Mouse (Mus musculus) hindbrain, embryonic 12.5 days (tissue): ENCODE data around the gene Zfp672. TPM values are rescaled to one million over a fixed set of nuclear protein-coding genes. Genes with fewer than 3 reads are reported as not detected.
"Not testable (repeated sequence)": the region's sequence is repeated elsewhere in the genome, so short reads cannot be mapped to it uniquely, and the experiment has no call there.

Source experiments
- ATAC-seq: fragments of 200-750 bp; cut with Nextera tagmentation; 2 replicates; pipeline ENCODE4 v1.8.0; 2017; ENCODE audit warnings: moderate TSS enrichment; ENCODE audit not compliant: low FRiP score
- H3K27ac ChIP-seq: fragments of 300-500 bp; sonication (generic); 2 replicates; pipeline ENCODE4 v1.5.1; 2016; ENCODE audit warnings: mild to moderate bottlenecking
- H3K27me3 ChIP-seq: fragments of 300-500 bp; sonication (generic); 2 replicates; pipeline ENCODE4 v1.6.1; 2016; ENCODE audit warnings: mild to moderate bottlenecking
- H3K36me3 ChIP-seq: fragments of 300-500 bp; sonication (generic); 2 replicates; pipeline ENCODE4 v1.6.1; 2016; ENCODE audit warnings: mild to moderate bottlenecking
- H3K4me1 ChIP-seq: fragments of 300-500 bp; sonication (generic); 2 replicates; pipeline ENCODE4 v1.6.1; 2016
- H3K4me2 ChIP-seq: fragments of 300-500 bp; sonication (generic); replicated peaks from 2 replicates; pipeline ENCODE4 v1.6.1; 2016; ENCODE audit warnings: mild to moderate bottlenecking
- H3K4me3 ChIP-seq: fragments of 300-500 bp; sonication (generic); 2 replicates; pipeline ENCODE4 v1.5.1; 2016; ENCODE audit warnings: mild to moderate bottlenecking
- H3K9ac ChIP-seq: fragments of 300-500 bp; sonication (generic); 2 replicates; pipeline ENCODE4 v1.6.1; 2016; ENCODE audit warnings: mild to moderate bottlenecking, moderate library complexity
- H3K9me3 ChIP-seq: fragments of 300-500 bp; sonication (generic); replicated peaks from 2 replicates; pipeline ENCODE4 v1.6.1; 2016; ENCODE audit warnings: mild to moderate bottlenecking
- WGBS: fragments of 180-500 bp; shearing (Covaris S2); methylation state at CpG from one replicate; pipeline ENCODE4 v1.1.7; 2016; 5-methylcytosine and 5-hydroxymethylcytosine counted together
- polyA plus RNA-seq: library from polyadenylated mRNA; unstranded; fragments of >200 nt; fragmentation: Nextera tagmentation; extraction: Ambion mirVana; gene quantifications from 2 replicates; pipeline ENCODE4 v1.2.1, GENCODE M21; 2016

Zfp672 gene
- polyA plus RNA-seq, 1 experiment from 2014 or later: 39.4 TPM

DNA sequence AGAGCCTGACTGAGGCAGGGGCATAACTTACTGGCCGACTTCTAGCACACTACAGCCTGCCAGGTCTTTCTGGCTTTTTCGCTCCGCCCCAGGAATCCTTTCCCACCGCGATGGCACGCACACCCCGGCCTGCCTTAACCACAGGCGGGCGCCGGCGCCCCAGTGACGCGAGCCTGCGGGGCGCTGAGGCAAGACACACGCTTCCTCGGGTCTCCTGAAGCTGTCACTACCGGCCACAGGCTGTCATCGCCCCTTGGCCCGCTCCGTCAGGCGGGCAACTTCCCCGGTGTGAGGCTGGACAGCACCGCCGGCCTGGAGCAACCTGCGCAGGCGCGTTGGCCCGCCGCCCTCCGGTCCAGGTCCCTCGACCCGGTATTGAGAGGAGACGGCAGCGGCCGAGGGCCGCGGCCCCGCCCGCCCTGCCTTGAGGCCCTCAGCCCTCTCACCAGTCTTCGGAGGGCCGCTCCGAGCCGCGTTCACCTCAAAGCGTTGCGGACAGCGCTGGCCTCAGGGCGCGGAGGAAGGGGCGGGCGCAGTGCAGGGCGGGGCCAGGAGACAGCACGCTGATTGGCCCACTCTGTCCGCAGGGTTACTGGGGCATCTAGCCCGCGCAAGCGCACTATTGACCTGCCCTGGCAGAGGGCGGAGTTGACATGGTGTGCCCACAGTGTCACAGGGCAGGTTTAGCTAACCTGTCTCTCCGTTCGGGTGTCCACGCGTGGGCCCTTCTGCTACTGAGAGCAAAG lies 7.1 kb downstream of the Zfp672 start:
- H3K27ac ChIP-seq: peak overlapping the region; percentile 97
- no peaks in the 10 kb centered on the region for H3K9me3 ChIP-seq
- under 1% methylated on average over 62 of the region's 63 CpGs for WGBS
- peaks cover 14% of the 10 kb centered on the region for H3K4me1 ChIP-seq
- ATAC-seq: peak; percentile 99
- peak overlapping the region; percentile 79 for H3K4me3 ChIP-seq
- no peaks in the 10 kb centered on the region for H3K27me3 ChIP-seq
- H3K9ac ChIP-seq: peak overlapping the region; percentile 91
- H3K36me3 ChIP-seq: peaks cover 20% of the 10 kb centered on the region
- peak overlapping the region; percentile 78 for H3K4me2 ChIP-seq

DNA sequence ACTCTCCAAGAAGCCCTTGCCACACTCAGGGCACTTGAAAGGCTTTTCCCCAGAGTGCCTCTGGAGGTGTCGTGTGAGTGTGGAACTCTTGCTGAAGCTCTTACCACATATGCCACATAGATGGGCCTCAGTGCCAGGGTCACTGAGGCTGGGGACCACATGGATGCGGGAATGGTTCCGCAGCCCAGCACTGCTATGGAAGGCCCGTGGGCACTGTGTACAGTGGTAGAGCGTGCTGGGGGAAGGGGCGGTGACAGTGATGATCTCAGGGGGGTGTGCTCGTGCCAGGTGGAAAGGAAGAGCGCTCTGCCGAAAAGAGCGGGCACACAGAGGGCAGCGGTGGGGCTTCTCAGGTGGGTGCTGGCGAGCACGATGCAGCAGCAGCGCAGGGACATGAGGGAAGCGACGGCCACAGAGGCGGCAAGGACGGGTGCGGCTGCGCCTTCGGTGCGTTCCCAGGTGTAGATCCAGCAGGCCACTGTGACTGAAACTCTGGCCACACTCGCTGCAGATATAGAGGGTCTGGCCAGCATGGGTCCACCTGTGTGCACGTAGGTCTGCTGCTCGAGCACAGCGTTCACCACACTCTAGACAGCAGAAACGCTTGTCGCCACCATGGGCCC lies 13.3 kb downstream of the Zfp672 start:
- Histone ChIP-seq H3K4me2 (no peak overlapping the region), H3K27ac (no peak overlapping the region), H3K4me1 (peaks cover 4% of the 10 kb centered on the region), H3K27me3 (no peaks in the 10 kb centered on the region), H3K36me3 (peaks cover 38% of the 10 kb centered on the region), H3K9ac (no peak overlapping the region), H3K4me3 (no peak overlapping the region), H3K9me3 (no peaks in the 10 kb centered on the region)
- ATAC-seq: no peak
- 76% methylated on average over 28 of the region's 28 CpGs for WGBS

DNA sequence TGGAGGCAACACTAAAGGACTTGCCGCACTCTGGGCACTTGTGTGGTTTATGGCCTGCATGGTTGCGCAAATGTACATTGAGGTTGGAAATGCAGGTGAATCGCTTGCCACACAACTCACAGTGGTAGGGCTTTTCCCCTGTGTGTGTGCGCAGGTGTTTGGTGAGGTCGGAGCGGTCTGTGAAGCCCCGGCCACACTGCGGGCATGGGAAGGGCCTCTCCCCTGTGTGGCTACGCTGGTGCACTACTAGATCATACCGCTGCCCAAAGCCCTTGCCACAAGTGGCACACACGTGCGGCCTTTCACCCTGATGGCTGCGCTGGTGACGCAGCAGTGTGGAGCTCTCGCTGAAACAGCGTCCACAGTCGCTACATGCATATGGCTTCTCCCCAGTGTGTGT lies 13.8 kb downstream of the Zfp672 start:
- no peak for ATAC-seq
- Histone ChIP-seq H3K9me3 (no peaks in the 10 kb centered on the region), H3K36me3 (peaks cover 43% of the 10 kb centered on the region), H3K27me3 (no peaks in the 10 kb centered on the region), H3K27ac (no peak overlapping the region), H3K4me2 (no peak overlapping the region), H3K4me3 (no peak overlapping the region), H3K9ac (no peak overlapping the region), H3K4me1 (no peaks in the 10 kb centered on the region)
- 88% methylated on average over 17 of the region's 17 CpGs for WGBS

DNA sequence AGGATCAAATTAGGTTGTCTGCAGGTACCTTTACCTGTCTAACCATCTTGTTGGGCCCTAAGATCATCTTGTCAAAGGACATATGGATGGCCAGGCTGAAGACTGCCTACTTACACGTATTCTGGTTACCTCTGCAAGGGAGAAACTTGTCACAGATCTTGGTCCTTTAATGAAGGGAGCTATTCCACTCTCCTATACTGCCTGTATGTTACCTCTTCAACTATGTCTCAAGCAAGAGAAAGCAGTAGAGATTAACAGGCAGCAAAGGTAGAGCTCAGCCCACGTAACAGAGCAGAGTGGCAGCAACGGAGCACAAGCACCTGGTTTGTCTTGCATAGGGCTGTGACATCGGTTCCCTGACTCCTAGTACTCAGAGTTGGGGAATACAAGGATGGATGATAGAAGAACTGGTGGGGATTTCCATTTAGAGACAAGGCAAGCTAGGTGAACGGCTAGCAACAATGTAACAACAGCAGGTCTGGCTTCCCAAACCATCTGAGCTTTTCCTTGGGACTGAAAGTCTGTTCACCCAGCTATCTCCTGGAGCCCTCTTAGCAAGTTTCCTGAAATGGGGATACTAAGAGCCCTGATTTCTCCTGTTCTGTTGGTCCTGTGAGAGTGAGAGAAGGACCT lies 14.5 kb downstream of the Zfp672 start:
- no peak overlapping the region for H3K27ac ChIP-seq
- H3K36me3 ChIP-seq: peaks cover 48% of the 10 kb centered on the region
- H3K9ac ChIP-seq: no peak overlapping the region
- no peak overlapping the region for H3K4me2 ChIP-seq
- H3K27me3 ChIP-seq: no peaks in the 10 kb centered on the region
- no peaks in the 10 kb centered on the region for H3K4me1 ChIP-seq
- H3K4me3 ChIP-seq: no peak overlapping the region
- no peak for ATAC-seq
- no peaks in the 10 kb centered on the region for H3K9me3 ChIP-seq
- 91% methylated on average over 5 of the region's 5 CpGs for WGBS

DNA sequence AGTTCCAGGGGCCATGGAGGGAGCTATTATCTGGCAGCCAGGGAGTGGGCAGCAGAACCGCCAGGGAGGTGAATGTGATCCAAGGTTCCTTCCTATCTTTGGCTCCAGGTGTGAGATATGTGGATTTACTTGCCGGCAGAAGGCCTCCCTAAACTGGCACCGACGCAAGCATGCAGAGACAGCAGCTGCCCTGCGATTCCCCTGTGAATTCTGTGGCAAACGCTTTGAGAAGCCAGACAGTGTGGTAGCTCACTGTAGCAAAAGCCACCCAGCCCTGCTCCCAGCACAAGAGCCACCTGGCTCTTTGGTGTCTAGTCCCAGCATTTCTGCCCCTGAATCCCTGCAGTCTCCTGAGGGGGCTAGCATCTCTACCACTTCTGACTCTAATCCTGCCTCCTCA lies 16.1 kb downstream of the Zfp672 start:
- no peak overlapping the region for H3K27ac ChIP-seq
- peaks cover 50% of the 10 kb centered on the region for H3K36me3 ChIP-seq
- H3K9ac ChIP-seq: no peak overlapping the region
- H3K9me3 ChIP-seq: no peaks in the 10 kb centered on the region
- no peak for ATAC-seq
- no peak overlapping the region for H3K4me2 ChIP-seq
- no peaks in the 10 kb centered on the region for H3K27me3 ChIP-seq
- H3K4me1 ChIP-seq: no peaks in the 10 kb centered on the region
- 75% methylated on average over 6 of the region's 6 CpGs for WGBS
- no peak overlapping the region for H3K4me3 ChIP-seq

DNA sequence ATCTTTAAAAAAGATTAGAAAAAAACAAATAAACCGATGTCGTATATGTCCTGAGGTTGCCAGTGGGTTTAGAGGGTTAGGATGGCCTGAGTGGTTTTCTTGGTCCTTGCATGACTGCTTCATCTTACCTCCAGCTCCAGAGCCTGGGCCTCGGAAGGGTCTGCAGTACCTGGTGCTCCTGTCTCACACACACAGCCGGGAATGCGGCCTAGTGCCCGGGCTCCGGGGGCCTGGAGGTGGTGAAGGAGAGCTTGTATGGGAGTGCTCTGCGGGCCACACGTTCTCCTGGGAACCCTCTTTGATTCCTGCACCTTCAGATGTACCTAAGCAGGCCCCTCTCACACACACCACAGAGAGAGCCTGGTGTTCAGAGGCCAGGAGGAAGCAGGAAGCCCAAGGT lies 21.5 kb downstream of the Zfp672 start:
- Histone ChIP-seq H3K4me1 (peaks cover 16% of the 10 kb centered on the region), H3K27ac (no peak overlapping the region), H3K36me3 (peaks cover 17% of the 10 kb centered on the region), H3K27me3 (0 out of 2 replicates have a peak, but pooled peaks cover 4% of the 10 kb centered on the region), H3K9ac (no peak overlapping the region), H3K9me3 (no peaks in the 10 kb centered on the region), H3K4me2 (no peak overlapping the region), H3K4me3 (no peak overlapping the region)
- no peak for ATAC-seq
- WGBS: 95% methylated on average over 9 of the region's 9 CpGs

DNA sequence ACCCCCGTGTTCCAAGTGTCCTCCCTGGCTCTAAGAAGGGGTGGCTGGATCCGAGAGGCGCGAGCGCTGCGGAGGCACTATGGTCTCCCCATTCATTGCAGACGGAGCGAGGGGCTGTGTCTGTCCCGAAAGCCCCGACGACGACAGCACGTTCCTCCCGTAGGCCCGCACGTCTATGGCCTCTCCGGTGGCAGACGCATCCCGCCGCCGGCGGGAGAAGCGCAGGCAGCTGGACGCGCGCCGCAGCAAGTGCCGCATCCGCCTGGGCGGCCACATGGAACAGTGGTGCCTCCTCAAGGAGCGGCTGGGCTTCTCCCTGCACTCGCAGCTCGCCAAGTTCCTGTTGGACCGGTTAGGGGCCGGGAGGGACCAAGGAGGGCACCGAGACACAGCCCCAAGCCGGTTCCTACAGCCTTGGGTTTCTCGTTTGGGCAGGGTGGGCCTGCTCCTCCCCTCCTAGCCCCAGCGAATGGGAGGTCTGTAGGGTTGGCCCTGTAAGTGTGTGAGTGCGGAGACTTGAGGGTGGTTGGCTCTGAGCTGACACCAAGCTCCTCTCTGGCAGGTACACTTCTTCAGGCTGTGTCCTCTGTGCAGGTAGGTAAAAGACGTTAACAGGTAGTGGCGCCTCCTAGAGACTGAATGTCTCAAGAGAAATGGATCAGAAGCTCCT lies 22.6 kb downstream of the Zfp672 start:
- under 1% methylated on average over 42 of the region's 42 CpGs for WGBS
- 0 out of 2 replicates have a peak, but pooled peaks cover 4% of the 10 kb centered on the region for H3K27me3 ChIP-seq
- H3K9me3 ChIP-seq: no peaks in the 10 kb centered on the region
- H3K27ac ChIP-seq: peak overlapping the region; percentile 71
- peak overlapping the region; percentile 45 for H3K4me3 ChIP-seq
- ATAC-seq: peak; percentile 71
- H3K4me2 ChIP-seq: peak overlapping the region; percentile 70
- H3K9ac ChIP-seq: peak overlapping the region; percentile 74
- peaks cover 18% of the 10 kb centered on the region for H3K4me1 ChIP-seq
- peaks cover 17% of the 10 kb centered on the region for H3K36me3 ChIP-seq

DNA sequence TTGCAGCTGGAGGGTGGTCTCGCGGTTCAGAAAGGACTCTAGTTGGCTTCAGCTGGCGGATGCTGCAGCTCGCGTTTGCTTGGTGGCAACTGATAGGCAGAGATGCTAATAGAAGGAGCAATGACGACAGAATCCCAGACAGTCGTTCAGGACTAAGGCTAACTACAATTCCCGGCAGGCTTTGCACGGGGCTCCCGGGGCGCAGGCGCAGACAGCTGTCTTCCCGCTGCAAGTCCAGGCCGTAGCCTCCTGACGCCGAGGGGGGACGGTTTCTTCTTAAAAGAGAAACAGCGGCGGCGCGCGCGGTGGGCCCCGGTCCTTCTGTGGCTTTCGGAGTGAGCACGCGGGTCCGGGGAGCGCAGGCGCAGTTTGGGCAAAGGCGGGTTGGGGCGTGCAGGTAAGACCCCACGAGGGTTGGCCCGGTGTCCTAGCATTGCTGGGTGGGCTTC lies 23.3 kb downstream of the Zfp672 start, which contains the start of gene Zfp692:
Gene Zfp692 (plus strand): TSS at position 210 of the 449 bp plus-strand sequence.
- Histone ChIP-seq H3K4me1 (peaks cover 18% of the 10 kb centered on the region), H3K27me3 (0 out of 2 replicates have a peak, but pooled peaks cover 4% of the 10 kb centered on the region), H3K36me3 (peaks cover 15% of the 10 kb centered on the region), H3K9me3 (no peaks in the 10 kb centered on the region), H3K4me3 (peak within 1 kb of the TSS; percentile 45), H3K9ac (peak within 1 kb of the TSS; percentile 74), H3K4me2 (peak within 1 kb of the TSS; percentile 70), H3K27ac (peak within 1 kb of the TSS; percentile 71)
- under 1% methylated on average over 34 of the region's 34 CpGs for WGBS
- peak; percentile 86 for ATAC-seq

DNA sequence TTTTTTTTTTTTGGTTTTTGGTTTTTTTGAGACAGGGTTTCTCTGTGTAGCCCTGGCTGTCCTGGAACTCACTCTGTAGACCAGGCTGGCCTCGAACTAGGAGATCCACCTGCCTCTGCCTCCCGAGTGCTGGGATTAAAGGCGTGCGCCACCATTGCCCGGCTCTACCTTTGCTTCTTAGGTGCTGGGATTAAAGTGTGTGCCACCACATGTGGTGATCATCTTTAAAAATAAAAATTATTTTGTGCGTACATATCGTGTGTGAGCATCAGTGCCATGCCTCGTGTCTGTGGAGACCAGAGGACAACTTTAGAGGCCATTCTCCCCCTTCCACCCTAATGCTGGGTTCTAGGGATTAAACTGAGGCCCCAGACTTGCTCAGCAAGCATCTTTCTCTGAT lies 24.8 kb downstream of the Zfp672 start:
- WGBS: 94% methylated on average over 8 of the region's 8 CpGs
- H3K4me3 ChIP-seq, H3K27me3 ChIP-seq, H3K4me2 ChIP-seq, H3K9me3 ChIP-seq, H3K27ac ChIP-seq, H3K9ac ChIP-seq, H3K36me3 ChIP-seq, ATAC-seq: not testable (repeated sequence)
- peaks cover 21% of the 10 kb centered on the region for H3K4me1 ChIP-seq

DNA sequence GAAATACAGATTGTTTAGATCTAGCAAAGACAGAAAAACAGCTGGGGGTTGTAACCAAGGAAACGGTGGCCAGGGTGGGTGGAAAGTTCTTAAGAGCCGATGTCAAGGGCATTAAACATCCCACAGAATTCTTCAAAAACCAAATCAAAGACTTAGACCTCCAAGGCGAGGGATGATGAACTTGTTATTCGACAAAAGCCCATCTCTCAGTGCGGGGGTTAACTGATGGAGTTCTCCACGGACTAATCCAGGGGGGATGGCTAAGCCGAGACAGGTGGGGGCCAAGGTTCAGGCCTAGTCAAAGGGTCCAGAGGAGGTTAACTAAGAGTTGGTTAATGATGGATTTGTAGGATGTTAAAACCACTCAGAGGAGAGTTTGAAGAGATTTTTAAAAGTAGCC lies 26.5 kb downstream of the Zfp672 start:
- peak overlapping the region; percentile 59 for H3K4me2 ChIP-seq
- H3K9me3 ChIP-seq: no peaks in the 10 kb centered on the region
- H3K36me3 ChIP-seq: no peaks in the 10 kb centered on the region
- H3K27me3 ChIP-seq: 0 out of 2 replicates have a peak, but pooled peaks cover 4% of the 10 kb centered on the region
- WGBS: 14% methylated on average over 7 of the region's 7 CpGs
- H3K27ac ChIP-seq: no peak overlapping the region
- no peak for ATAC-seq
- peak overlapping the region; percentile 20; the same call in 1 of the 2 replicates for H3K4me3 ChIP-seq
- H3K9ac ChIP-seq: no peak overlapping the region
- H3K4me1 ChIP-seq: peaks cover 21% of the 10 kb centered on the region

DNA sequence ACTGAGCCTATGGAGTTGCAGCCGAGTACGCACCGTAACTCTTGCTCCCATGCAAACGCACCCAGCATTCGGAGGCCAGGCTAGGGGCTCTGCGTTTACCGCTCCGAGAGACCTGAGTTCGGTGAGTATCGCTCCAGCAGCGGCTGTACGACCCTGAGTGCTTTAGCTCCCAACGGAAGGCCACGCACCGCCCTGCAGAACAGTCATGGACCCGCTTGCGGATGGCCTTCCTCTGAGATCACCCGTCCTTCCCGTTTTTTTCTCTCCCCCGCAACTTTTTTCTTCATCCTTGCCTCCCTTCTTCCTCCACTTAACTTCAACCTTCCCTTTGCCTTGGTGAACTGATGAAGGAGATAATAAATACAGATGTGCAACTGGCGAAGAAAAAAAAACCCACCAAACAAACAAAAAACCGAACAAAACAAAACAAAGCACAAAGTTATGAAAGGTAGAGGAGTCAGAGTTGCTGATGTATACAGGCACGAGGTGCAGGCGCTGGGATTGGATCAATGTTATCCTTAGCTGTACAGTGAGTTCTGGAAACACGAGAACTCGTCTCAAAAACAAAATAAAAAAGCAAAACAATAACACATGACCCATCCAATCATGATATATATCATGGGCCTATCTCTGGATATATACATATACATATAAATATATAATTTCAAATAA lies 27.2 kb downstream of the Zfp672 start:
- Histone ChIP-seq H3K27ac (peak overlapping the region; percentile 88), H3K4me2 (peak overlapping the region; percentile 59)
- peak; percentile 46; the same call in 1 of the 2 replicates for ATAC-seq

More for the DNA sequence above, 27.2 kb downstream of the Zfp672 start:
- Histone ChIP-seq H3K4me1 (peaks cover 18% of the 10 kb centered on the region), H3K9ac (peak overlapping the region; percentile 62), H3K9me3 (no peaks in the 10 kb centered on the region), H3K4me3 (peak overlapping the region; percentile 57), H3K27me3 (0 out of 2 replicates have a peak, but pooled peaks cover 1% of the 10 kb centered on the region), H3K36me3 (no peaks in the 10 kb centered on the region)
- WGBS: under 1% methylated on average over 26 of the region's 26 CpGs
